Mouse (Mus musculus): Measurements from ENCODE around the gene Gdpd1. TPM values are rescaled to one million over a fixed set of nuclear protein-coding genes. Genes with fewer than 3 reads are reported as not detected.
A peak's percentile ranks its signal among the peaks of the same experiment; 100 is the strongest.

Gdpd1 gene
- polyA plus RNA-seq, 1 experiment from 2014 or later = 25.8 TPM

DNA sequence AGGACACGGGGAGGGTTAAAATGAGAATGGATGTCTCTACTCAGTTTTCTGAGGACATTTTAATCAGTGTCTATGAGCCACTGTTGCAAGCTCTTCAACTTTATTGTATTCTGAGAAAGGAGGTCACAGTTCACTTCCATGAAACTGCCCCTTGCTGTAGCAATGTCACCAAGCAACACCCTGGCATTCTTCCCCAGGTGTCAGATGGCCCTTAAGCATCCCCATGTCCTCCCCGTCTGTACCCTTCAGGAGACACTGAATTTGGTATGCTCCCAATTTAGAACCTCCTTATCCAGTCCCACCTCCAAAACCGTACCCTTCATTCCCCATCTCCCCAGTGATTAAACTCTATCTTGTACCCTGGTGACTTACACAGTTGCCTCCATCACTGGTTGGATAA is 88.9 kb downstream of the Gdpd1 start:
- Histone ChIP-seq H3K4me3 (no peak overlapping the region), H3K9me3 (replicated peaks) (no peaks in the 10 kb centered on the region), H3K27ac (0 out of 2 replicates have a peak overlapping the region, but pooled peaks have one; percentile 31), H3K36me3 (no peaks in the 10 kb centered on the region), H3K9ac (no peak overlapping the region), H3K27me3 (no peaks in the 10 kb centered on the region), H3K4me2 (no peak overlapping the region), H3K4me1 (replicated peaks) (peaks cover 64% of the 10 kb centered on the region)
- ATAC-seq (replicated peaks; ENCODE audit: insufficient number of reproducible peaks, insufficient read depth, low FRiP score, low read depth) = no peak
- 39% methylated on average over 3 of the region's 3 CpGs for WGBS

MicroRNAs encoded within 50 kb of the gene (microRNA counts, 519-probe panel; counts per million panel counts)
- microRNA mmu-miR-301a = 3,852 counts per million, percentile 90 among the panel's probes with 10 or more counts

Small RNA genes lying within 50 kb of the gene (microRNA-seq; reads per million reads assigned to microRNA genes)
- gene Mir301 = 998 reads per million, percentile 79 among the genes with 10 or more reads in this experiment

Other genes starting within 250 kb of the Gdpd1 start
- gene Ypel2, start 80.4 kb downstream of the Gdpd1 start, polyA plus RNA-seq (2015; fragmentation: Nextera tagmentation; extraction: Ambion mirVana) = 20.8 and 23.1 TPM in 2 replicates
- gene Smg8, start 12.7 kb upstream of the Gdpd1 start, polyA plus RNA-seq (2015; fragmentation: Nextera tagmentation; extraction: Ambion mirVana) = 11.0 and 13.4 TPM in 2 replicates
- gene Prr11, start 34.6 kb upstream of the Gdpd1 start, polyA plus RNA-seq (2015; fragmentation: Nextera tagmentation; extraction: Ambion mirVana) = 5.0 and 6.8 TPM in 2 replicates
- 46.9 and 50.2 TPM in 2 replicates for gene Ska2, start 35.2 kb upstream of the Gdpd1 start, polyA plus RNA-seq (2015; fragmentation: Nextera tagmentation; extraction: Ambion mirVana)
- gene Trim37, start 53.0 kb upstream of the Gdpd1 start, polyA plus RNA-seq (2015; fragmentation: Nextera tagmentation; extraction: Ambion mirVana) = 16.4 and 19.8 TPM in 2 replicates

Data from heart, embryonic 15.5 days (tissue).